Mouse (Mus musculus): ENCODE results near the gene Atoh8.

- TF ChIP-seq CTCF (conservative IDR thresholded peaks at IDR 0.05; ENCODE audit: low read length) (peak; percentile 53), NANOG (IDR thresholded peaks at IDR 0.05; ENCODE audit: borderline replicate concordance, low read length) (no peak), POU5F1 (IDR thresholded peaks at IDR 0.05; ENCODE audit: borderline replicate concordance, low read length) (no peak)
These were observed 40.8 kb upstream of the Atoh8 start for GRCm38 (mm10) chr6:72276141-72276540.
